Mouse (Mus musculus) spleen, postnatal 10 days (tissue): ENCODE measurements around the gene Cd247.

Experiments used
- DNase-seq, 2 experiments: peaks; one replicate each; pipeline ENCODE4 v3.0.0; 2021 to 2022; ENCODE audit warnings: low spot score in 2 of 2

Gene Cd247

GRCm38 (mm10) chr1:165853729-165854420 is 65.4 kb downstream of the Cd247 start:
- DNase-seq = peak; percentile 61 to 87

GRCm38 (mm10) chr1:165855759-165856545 is 67.5 kb downstream of the Cd247 start:
- DNase-seq = no peak

- DNase-seq = no peak
Observed at GRCm38 (mm10) chr1:165857279-165857678, 68.8 kb downstream of the Cd247 start.

GRCm38 (mm10) chr1:165858356-165858755 is 69.9 kb downstream of the Cd247 start:
- no peak for DNase-seq

GRCm38 (mm10) chr1:165860373-165861234 is 72.1 kb downstream of the Cd247 start:
- no peak for DNase-seq

GRCm38 (mm10) chr1:165861235-165861609 is 72.7 kb downstream of the Cd247 start:
- DNase-seq = no peak

GRCm38 (mm10) chr1:165862059-165862458 is 73.6 kb downstream of the Cd247 start:
- no peak for DNase-seq

- DNase-seq = no peak
Observed at GRCm38 (mm10) chr1:165864864-165865795, 76.6 kb downstream of the Cd247 start.

GRCm38 (mm10) chr1:165866630-165867280 is 78.3 kb downstream of the Cd247 start:
- DNase-seq = no peak

- DNase-seq = no peak
Observed at GRCm38 (mm10) chr1:165868659-165869058, 80.2 kb downstream of the Cd247 start.

- DNase-seq = no peak
Observed at GRCm38 (mm10) chr1:165874645-165875044, 86.2 kb downstream of the Cd247 start.

- DNase-seq = no peak
Observed at GRCm38 (mm10) chr1:165875520-165876284, 87.2 kb downstream of the Cd247 start.

- no peak for DNase-seq
Observed at GRCm38 (mm10) chr1:165878751-165879150, 90.3 kb downstream of the Cd247 start.

- DNase-seq = no peak
Observed at GRCm38 (mm10) chr1:165882146-165882900, 93.8 kb downstream of the Cd247 start.

GRCm38 (mm10) chr1:165891686-165892085 is 103.2 kb downstream of the Cd247 start:
- no peak for DNase-seq

GRCm38 (mm10) chr1:165903596-165903995 is 115.1 kb downstream of the Cd247 start:
- no peak for DNase-seq

- DNase-seq = no peak
Observed at GRCm38 (mm10) chr1:165908153-165908552, 119.7 kb downstream of the Cd247 start.

- no peak for DNase-seq
Observed at GRCm38 (mm10) chr1:165908806-165909205, 120.3 kb downstream of the Cd247 start.

GRCm38 (mm10) chr1:165909471-165909870 is 121.0 kb downstream of the Cd247 start:
- DNase-seq = no peak
